Mouse (Mus musculus): ENCODE data around the gene E4f1.

Gene E4f1

DNA sequence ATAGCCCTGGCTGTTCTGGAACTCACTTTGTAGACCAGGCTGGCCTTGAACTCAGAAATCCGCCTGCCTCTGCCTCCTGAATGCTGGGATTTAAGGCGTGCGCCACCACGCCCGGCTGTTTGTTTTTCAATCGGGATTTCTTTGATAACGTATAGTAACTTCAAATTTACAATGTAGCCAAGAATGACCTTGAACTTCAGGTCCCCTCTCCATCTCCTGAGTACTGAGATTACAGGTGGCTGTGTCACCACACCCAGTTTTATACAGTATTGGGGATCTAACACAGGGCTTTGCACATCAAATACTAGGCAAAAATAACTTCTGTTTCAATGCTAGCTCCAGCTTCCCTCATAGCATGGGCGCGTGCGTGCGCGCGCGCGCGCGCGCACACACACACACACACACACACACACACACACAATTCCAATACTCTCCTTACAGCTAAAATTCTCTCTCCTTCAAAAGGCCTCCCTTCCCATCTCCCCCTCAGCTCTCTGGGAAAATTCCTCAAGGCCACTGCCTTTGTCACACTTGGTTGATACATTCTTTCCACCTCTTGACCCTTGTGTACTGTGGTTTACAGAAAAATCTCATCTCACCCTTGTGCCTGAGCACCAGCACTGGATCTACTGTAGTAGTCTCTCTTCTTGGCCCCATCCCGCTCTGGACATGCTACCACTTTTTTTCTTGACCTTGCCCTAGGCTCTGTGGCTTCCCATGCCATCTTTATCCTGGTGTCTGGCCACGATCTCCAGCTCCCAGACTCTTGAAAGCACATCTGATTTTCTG lies 11.1 kb upstream of the E4f1 start:
- DNase-seq (ENCODE audit: low read depth, low spot score), result no peak

DNA sequence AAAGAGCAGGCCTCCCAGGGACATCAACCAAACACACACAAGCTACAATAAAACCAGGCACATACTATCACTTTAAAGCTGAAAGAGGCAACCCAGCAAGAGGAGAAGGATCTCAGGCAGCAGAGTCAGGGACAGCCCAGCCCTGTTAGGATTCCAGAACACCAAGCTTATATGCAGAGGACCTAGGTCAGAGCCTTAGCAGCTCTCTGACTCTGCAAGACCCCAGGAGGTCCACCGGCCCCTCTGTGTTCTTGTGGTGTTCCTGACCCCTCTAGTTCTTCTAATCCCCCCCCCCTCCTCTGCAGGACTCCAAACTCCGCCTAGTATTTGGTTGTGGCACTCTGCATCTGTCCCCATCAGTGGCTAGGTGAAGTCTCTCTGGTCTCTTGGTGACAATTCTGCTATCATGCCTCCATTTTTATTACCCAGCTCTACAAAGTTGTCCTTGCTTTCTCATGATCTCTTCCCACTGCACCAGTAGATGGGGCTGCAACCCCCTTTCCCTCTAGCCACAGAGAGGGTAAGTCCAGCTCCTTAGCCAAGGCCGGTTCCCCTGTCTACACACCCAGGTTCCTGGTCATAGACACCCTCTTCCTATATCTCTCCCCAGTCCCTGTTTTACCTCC lies 10.2 kb upstream of the E4f1 start:
- DNase-seq (ENCODE audit: low read depth, low spot score), result no peak

DNA sequence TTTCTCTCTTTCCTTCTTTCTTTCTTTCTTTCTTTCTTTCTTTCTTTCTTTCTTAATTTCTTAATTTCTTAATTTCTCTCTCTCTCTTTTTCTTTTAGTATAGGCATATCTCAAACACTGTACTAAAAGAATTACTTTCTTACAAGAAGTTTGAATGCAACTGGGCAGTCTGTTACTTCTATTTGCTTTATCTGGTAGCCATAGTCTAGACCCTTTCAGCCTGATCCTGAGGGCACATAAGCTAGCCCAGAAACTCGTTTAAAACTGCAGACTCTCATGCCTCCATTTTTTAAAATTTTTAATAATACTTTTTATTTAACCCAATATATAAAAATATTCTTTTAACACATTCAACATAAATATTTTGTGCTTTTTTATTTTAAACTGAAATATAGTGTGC lies 9.3 kb upstream of the E4f1 start:
- DNase-seq (ENCODE audit: low read depth, low spot score), result no peak

DNA sequence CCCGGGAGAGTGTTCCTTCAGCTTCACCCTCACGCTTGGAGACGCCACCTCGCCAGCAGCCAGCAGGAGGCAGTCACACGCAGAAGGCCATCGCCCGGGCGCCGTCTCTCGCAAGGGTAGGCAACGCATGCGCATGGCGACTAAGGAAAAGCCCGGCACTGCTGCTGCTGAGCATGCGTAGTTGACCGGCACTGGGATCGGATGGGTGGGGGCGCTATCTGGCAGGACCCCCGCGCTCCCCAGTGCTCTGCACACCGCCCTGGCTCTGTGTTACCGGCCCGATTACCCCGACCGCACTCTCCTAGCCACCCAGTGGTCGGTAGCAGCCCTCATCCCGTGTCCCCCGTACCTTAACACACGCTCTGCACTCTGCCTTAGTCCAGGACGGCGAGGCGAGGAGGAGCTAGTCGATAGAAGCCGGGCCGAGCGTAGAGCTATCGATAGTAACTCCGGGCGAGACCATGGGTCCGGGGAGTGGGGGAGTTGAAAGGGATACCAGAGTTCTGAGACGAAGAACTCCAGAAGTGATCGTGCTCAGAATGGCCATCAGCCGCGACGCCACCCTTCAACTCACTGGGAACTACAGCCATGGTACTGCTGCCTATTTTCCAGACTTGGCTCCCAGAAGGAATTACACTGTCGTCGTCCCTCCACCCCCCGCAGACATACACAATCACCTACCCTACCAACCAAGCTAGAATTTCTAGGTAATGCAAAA lies 8.7 kb upstream of the E4f1 start, which contains the start of gene Mlst8:
Gene Mlst8 (minus strand): TSS at position 416 of the 718 bp plus-strand sequence.
- DNase-seq (ENCODE audit: low read depth, low spot score), result peak; percentile 94

DNA sequence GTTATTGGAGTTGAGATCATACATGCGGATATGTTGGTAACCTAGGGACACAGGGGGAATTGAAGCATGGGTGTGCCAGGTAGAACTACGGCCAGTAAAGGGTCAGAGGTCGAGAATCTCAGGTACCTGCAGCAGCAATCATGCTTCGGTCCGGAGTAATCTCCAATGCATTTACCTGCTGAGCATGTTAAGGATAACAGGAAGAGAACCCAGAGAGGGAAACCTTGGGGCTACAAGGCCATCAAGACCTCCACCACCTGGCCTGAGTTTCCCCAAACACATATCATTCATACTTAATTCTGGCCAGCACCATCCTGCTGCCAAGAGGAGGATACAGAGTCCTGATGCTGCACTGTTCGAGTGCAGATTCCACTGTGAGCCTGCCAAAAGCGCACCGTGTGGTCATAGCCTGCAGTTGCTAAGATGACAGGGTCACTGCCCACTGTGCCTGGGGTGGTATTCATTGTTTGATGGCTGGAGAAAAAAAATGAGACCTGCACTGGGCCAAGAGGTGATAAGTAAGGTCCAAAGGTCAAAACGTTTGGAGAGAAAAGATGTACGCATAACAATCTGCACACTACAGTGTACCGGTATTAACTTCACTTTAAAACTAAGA lies 8.0 kb upstream of the E4f1 start:
- no peak for DNase-seq (ENCODE audit: low read depth, low spot score)

- DNase-seq (ENCODE audit: low read depth, low spot score), result no peak
Observed at GRCm38 (mm10) chr17:24477053-24477984, 7.2 kb upstream of the E4f1 start.

GRCm38 (mm10) chr17:24476022-24476776 lies 6.1 kb upstream of the E4f1 start:
- DNase-seq (ENCODE audit: low read depth, low spot score), result no peak

DNA sequence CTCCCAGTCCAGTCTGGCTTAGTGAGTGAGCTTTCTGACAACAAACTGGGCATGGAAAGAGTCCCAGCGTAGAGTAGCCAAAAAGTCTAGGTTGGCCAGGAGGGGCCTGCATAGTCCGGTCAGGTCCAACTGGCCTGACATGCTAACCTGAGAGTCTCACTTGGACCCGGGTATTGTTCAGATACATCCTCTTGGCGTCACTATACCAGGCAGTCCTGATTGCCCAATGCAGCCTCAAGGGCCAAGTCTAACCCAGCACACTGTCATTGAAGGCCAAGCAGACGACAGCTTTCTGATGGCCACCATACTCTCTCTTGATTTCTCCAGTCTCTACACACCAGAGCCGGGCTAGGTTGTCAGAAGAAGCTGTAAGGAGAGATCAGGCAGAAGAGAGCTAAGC lies 5.5 kb upstream of the E4f1 start:
- no peak for DNase-seq (ENCODE audit: low read depth, low spot score)

DNA sequence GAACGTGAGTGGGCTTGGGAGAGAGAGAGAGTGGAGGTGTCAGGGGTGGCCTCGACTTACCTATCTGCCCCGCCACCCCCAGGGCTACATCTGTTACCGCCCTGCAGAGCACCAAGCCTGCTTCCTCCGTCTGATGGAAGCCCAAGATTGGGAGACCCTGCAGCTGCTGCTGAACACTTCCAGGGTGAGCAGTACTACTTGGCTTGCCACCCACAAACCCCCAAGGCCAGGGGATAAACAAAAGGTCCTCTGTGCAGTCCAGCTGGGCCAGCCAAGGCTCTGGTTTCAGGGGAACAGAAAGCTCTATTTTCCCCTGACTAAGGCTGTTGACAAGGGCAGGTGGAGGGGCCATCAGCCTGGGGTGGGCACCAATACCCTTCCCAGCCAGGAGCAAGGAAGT lies 4.4 kb upstream of the E4f1 start:
- no peak for DNase-seq (ENCODE audit: low read depth, low spot score)

DNA sequence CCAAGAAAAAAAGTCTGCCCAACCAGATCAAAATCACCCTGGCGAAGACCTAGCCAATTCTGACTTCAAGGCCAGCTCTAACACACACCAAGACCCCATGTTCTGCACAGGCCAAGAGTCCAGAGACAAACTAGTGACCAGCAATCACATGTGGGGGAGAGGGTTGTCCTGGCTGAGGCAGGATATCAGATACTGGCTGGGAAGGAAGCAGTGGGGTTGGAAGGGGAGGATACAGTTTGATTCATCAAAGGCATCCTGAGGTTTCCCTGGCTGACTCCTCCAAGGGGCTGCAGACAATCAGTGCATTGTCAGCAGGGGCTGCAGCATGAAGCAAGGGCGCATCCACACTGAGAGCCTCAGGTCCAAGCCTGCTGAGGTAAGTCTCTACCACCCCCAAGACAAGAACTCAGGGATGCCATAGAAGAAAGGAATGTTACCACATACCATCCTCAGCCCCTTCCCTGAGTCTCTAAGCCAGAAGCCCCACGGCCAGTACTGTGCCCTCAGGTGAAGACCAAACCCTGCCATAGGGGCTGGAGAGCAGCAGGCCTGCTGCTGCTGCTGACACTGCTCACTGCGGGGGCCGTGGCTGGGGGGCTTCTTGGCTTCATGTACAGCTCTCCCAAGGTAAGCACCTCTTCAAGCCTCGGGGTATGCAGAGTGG lies 3.6 kb upstream of the E4f1 start, which contains the start of gene Bricd5:
Gene Bricd5 (plus strand): TSS at position 273 of the 664 bp plus-strand sequence.
- DNase-seq (ENCODE audit: low read depth, low spot score), result no peak

GRCm38 (mm10) chr17:24472512-24472911 lies 2.4 kb upstream of the E4f1 start:
- no peak for DNase-seq (ENCODE audit: low read depth, low spot score)

- no peak for DNase-seq (ENCODE audit: low read depth, low spot score)
Observed at GRCm38 (mm10) chr17:24470701-24471527, 801 bp upstream of the E4f1 start.

DNA sequence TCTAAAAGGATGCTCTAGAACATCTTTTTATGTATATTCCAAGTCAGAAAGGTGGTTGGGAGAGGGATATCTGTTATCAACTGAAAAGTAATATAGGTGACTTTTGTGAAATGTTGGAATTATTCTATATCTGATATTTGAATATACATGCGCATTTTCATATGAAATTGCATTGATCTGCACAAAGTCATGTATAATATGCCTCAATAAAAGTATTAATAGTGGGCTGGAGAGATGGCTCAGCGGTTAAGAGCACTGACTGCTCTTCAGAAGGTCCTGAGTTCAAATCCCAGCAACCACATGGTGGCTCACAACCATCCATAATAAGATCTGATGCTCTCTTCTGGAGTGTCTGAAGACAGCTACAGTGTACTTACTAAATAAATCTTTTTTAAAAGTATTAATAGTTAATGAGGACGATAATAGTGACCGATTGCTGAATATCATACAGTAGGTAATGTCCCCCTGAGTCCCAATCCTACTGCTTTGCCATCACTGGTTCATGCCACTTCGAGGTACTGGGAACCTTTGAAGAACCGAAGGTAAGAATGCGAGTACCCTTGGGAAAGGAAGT lies 690 bp downstream of the E4f1 start:
- no peak for DNase-seq (ENCODE audit: low read depth, low spot score)

DNA sequence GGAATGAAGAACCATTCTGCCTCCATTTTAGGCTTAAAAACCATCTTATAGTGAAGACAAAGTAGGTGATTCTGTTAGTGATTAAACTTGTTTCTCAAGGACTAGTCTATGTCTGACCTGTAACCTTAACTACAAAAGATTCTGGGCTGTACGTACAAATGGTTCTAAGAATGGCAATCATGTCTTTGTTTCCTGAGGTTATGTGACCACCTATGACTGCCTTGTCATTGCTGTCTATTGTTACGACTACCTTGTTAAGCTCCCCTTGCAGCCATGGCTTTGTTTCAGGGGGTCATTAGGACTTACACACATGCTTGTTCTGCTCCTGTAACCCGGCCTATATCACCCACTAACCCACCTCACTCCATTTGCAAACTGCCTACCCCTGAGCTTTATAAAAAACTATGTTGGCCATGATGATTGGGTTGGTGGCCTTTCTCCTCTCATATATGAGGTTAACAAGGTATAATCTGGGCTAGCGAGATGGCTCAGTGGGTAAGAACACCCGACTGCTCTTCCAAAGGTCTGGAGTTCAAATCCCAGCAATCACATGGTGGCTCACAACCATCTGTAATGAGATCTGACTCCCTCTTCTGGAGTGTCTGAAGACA lies 1.4 kb downstream of the E4f1 start:
- no peak for DNase-seq (ENCODE audit: low read depth, low spot score)

DNA sequence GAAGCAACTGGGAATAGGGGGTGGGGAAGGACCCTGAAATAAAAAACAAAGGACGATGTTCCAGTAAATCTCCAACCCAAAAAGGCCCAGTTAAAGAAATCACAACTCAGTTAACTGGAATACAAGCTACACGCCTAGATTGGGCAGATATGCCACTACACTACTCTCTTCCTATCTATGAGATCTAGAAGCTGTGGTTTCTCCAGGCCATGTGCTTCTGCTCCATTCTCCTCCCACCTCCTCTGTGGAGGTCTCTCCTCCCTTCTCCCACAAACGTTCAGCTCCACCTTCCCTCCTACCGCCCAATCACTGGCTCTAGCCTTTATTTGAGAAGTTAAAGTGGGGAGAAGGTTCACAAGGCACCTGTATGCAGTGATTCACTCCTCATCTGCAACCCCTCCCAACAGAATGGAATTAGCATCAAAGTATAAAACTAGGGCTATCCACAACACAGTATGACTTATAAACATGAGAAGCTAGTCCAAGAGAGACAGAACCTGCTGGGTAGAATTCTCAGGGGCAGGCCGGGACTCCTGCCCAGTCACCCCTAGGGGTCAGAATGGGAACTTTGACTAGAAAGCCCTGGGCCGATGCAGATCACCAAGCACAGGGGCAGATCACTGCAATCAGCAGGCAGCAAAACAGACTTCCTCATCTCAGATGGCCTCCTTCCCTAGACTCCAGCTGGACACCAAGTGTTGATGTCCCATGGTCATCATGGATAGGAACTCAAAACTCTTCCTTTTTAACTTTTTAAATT lies 6.6 kb downstream of the E4f1 start:
- DNase-seq (ENCODE audit: low read depth, low spot score), result no peak

- DNase-seq (ENCODE audit: low read depth, low spot score), result no peak
Observed at GRCm38 (mm10) chr17:24462932-24463331, 7.2 kb downstream of the E4f1 start.

DNA sequence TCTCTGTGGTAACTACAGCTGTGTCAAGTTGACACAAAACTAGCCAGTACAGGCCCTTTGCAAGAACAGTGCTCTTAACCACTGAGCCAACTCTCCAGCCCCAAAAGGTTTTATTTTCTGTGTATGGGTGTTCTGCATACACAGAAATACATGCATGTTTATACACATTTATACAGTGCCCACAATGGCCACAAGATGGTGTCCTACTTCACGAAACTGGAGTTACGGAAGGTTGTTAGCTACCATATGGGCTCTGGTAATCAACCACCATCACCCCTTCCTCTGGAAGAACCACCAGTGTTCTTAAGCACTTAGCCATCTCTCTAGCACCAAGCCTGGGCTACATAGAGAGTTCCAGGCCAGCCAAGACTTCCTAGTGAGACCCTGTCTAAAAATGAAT lies 8.5 kb downstream of the E4f1 start:
- no peak for DNase-seq (ENCODE audit: low read depth, low spot score)

Data from embryo, embryonic 11.5 days (tissue).